Mouse (Mus musculus): ENCODE data around the gene Endou. TPM values are rescaled to one million over a fixed set of nuclear protein-coding genes. Genes with fewer than 3 reads are reported as not detected.

The Endou gene
- polyA plus RNA-seq, 1 experiment from 2014 or later: 0.23 TPM

- ATAC-seq (ENCODE audit: low FRiP score, low read depth): peak; percentile 43
- Histone ChIP-seq H3K4me3 (peak overlapping the region; percentile 35), H3K36me3 (no peaks in the 10 kb centered on the region), H3K4me1 (peaks cover 40% of the 10 kb centered on the region), H3K27me3 (replicated peaks) (peaks cover 61% of the 10 kb centered on the region), H3K9ac (peak overlapping the region; percentile 41), H3K4me2 (replicated peaks) (peak overlapping the region; percentile 74), H3K27ac (no peak overlapping the region), H3K9me3 (no peaks in the 10 kb centered on the region)
- WGBS: 4% methylated on average over 23 of the region's 23 CpGs
Measured at GRCm38 (mm10) chr15:97766594-97767279, 35.6 kb upstream of the Endou start.

- Histone ChIP-seq H3K4me2 (replicated peaks) (peak overlapping the region; percentile 74), H3K27me3 (replicated peaks) (peaks cover 65% of the 10 kb centered on the region), H3K27ac (no peak overlapping the region), H3K4me1 (peaks cover 40% of the 10 kb centered on the region), H3K4me3 (peak overlapping the region; percentile 35), H3K36me3 (no peaks in the 10 kb centered on the region), H3K9me3 (no peaks in the 10 kb centered on the region), H3K9ac (0 out of 2 replicates have a peak overlapping the region, but pooled peaks have one; percentile 41)
- ATAC-seq (ENCODE audit: low FRiP score, low read depth): peak; percentile 30; the same call in 1 of the 2 replicates
- WGBS: 12% methylated on average over 8 of the region's 8 CpGs
Measured at GRCm38 (mm10) chr15:97766194-97766593, 35.1 kb upstream of the Endou start.

GRCm38 (mm10) chr15:97765090-97765794 lies 34.1 kb upstream of the Endou start:
- Histone ChIP-seq H3K4me2 (replicated peaks) (peak overlapping the region; percentile 74), H3K9me3 (no peaks in the 10 kb centered on the region), H3K9ac (no peak overlapping the region), H3K4me3 (no peak overlapping the region), H3K27ac (no peak overlapping the region), H3K4me1 (peaks cover 40% of the 10 kb centered on the region), H3K36me3 (no peaks in the 10 kb centered on the region), H3K27me3 (replicated peaks) (peaks cover 63% of the 10 kb centered on the region)
- WGBS: 29% methylated on average over 12 of the region's 13 CpGs
- no peak for ATAC-seq (ENCODE audit: low FRiP score, low read depth)

GRCm38 (mm10) chr15:97764532-97764931 lies 33.4 kb upstream of the Endou start:
- peaks cover 57% of the 10 kb centered on the region for H3K27me3 ChIP-seq (replicated peaks)
- WGBS: 78% methylated on average over 2 of the region's 2 CpGs
- no peak overlapping the region for H3K9ac ChIP-seq
- no peaks in the 10 kb centered on the region for H3K9me3 ChIP-seq
- no peak for ATAC-seq (ENCODE audit: low FRiP score, low read depth)
- H3K4me2 ChIP-seq (replicated peaks): no peak overlapping the region
- H3K4me3 ChIP-seq: no peak overlapping the region
- no peaks in the 10 kb centered on the region for H3K36me3 ChIP-seq
- no peak overlapping the region for H3K27ac ChIP-seq
- H3K4me1 ChIP-seq: peaks cover 40% of the 10 kb centered on the region

- whole genome bisulfite sequencing: 56% methylated on average over 9 of the region's 9 CpGs
Measured at GRCm38 (mm10) chr15:97763256-97764049, 32.3 kb upstream of the Endou start.

GRCm38 (mm10) chr15:97762733-97763132 lies 31.6 kb upstream of the Endou start:
- no peaks in the 10 kb centered on the region for H3K36me3 ChIP-seq
- no peaks in the 10 kb centered on the region for H3K9me3 ChIP-seq
- H3K27me3 ChIP-seq (replicated peaks): peaks cover 40% of the 10 kb centered on the region
- peaks cover 32% of the 10 kb centered on the region for H3K4me1 ChIP-seq
- H3K4me3 ChIP-seq: no peak overlapping the region
- H3K27ac ChIP-seq: no peak overlapping the region
- H3K4me2 ChIP-seq (replicated peaks): no peak overlapping the region
- ATAC-seq (ENCODE audit: low FRiP score, low read depth): no peak
- H3K9ac ChIP-seq: no peak overlapping the region
- WGBS: 68% methylated on average over 9 of the region's 9 CpGs

More at GRCm38 (mm10) chr15:97763256-97764049, 32.3 kb upstream of the Endou start:
- no peaks in the 10 kb centered on the region for H3K9me3 ChIP-seq
- H3K27me3 ChIP-seq (replicated peaks): peaks cover 46% of the 10 kb centered on the region
- H3K4me1 ChIP-seq: peaks cover 39% of the 10 kb centered on the region
- no peak for ATAC-seq (ENCODE audit: low FRiP score, low read depth)
- no peak overlapping the region for H3K9ac ChIP-seq
- H3K4me2 ChIP-seq (replicated peaks): no peak overlapping the region
- no peak overlapping the region for H3K4me3 ChIP-seq
- no peak overlapping the region for H3K27ac ChIP-seq
- H3K36me3 ChIP-seq: no peaks in the 10 kb centered on the region

- ATAC-seq (ENCODE audit: low FRiP score, low read depth): no peak
- Histone ChIP-seq H3K9me3 (no peaks in the 10 kb centered on the region), H3K9ac (no peak overlapping the region), H3K27ac (no peak overlapping the region), H3K4me2 (replicated peaks) (no peak overlapping the region), H3K4me1 (peaks cover 19% of the 10 kb centered on the region), H3K27me3 (replicated peaks) (peaks cover 30% of the 10 kb centered on the region; the same call in 1 of the 2 replicates), H3K36me3 (no peaks in the 10 kb centered on the region), H3K4me3 (no peak overlapping the region)
- 37% methylated on average over 13 of the region's 13 CpGs for WGBS
Measured at GRCm38 (mm10) chr15:97761438-97761837, 30.3 kb upstream of the Endou start.

- no peak overlapping the region for H3K9ac ChIP-seq
- 79% methylated on average over 5 of the region's 5 CpGs for WGBS
- H3K4me2 ChIP-seq (replicated peaks): no peak overlapping the region
- H3K27me3 ChIP-seq (replicated peaks): peaks cover 33% of the 10 kb centered on the region; the same call in 1 of the 2 replicates
- no peak overlapping the region for H3K27ac ChIP-seq
- H3K4me3 ChIP-seq: no peak overlapping the region
- ATAC-seq (ENCODE audit: low FRiP score, low read depth): no peak
- H3K9me3 ChIP-seq: no peaks in the 10 kb centered on the region
- no peaks in the 10 kb centered on the region for H3K36me3 ChIP-seq
- H3K4me1 ChIP-seq: peaks cover 14% of the 10 kb centered on the region; the same call in 1 of the 2 replicates
Measured at GRCm38 (mm10) chr15:97760952-97761351, 29.8 kb upstream of the Endou start.

GRCm38 (mm10) chr15:97760006-97760405 lies 28.9 kb upstream of the Endou start:
- no peaks in the 10 kb centered on the region for H3K9me3 ChIP-seq
- no peak overlapping the region for H3K27ac ChIP-seq
- no peak overlapping the region for H3K4me2 ChIP-seq (replicated peaks)
- H3K9ac ChIP-seq: no peak overlapping the region
- no peaks in the 10 kb centered on the region for H3K36me3 ChIP-seq
- peaks cover 12% of the 10 kb centered on the region for H3K4me1 ChIP-seq
- H3K4me3 ChIP-seq: no peak overlapping the region
- ATAC-seq (ENCODE audit: low FRiP score, low read depth): no peak
- H3K27me3 ChIP-seq (replicated peaks): peaks cover 30% of the 10 kb centered on the region; the same call in 1 of the 2 replicates
- 93% methylated on average over 9 of the region's 9 CpGs for WGBS

- 48% methylated on average over 8 of the region's 8 CpGs for WGBS
- no peak for ATAC-seq (ENCODE audit: low FRiP score, low read depth)
- Histone ChIP-seq H3K4me2 (replicated peaks) (no peak overlapping the region), H3K27me3 (replicated peaks) (0 out of 2 replicates have a peak, but pooled peaks cover 9% of the 10 kb centered on the region), H3K9ac (no peak overlapping the region), H3K4me3 (no peak overlapping the region), H3K9me3 (no peaks in the 10 kb centered on the region), H3K4me1 (peaks cover 17% of the 10 kb centered on the region), H3K27ac (no peak overlapping the region), H3K36me3 (no peaks in the 10 kb centered on the region)
Measured at GRCm38 (mm10) chr15:97755361-97755760, 24.2 kb upstream of the Endou start.

GRCm38 (mm10) chr15:97754476-97754875 lies 23.3 kb upstream of the Endou start:
- 0 out of 2 replicates have a peak, but pooled peaks cover 9% of the 10 kb centered on the region for H3K27me3 ChIP-seq (replicated peaks)
- H3K9ac ChIP-seq: no peak overlapping the region
- WGBS: 64% methylated on average over 6 of the region's 6 CpGs
- H3K4me2 ChIP-seq (replicated peaks): no peak overlapping the region
- H3K4me3 ChIP-seq: no peak overlapping the region
- H3K27ac ChIP-seq: no peak overlapping the region
- H3K4me1 ChIP-seq: peaks cover 26% of the 10 kb centered on the region
- ATAC-seq (ENCODE audit: low FRiP score, low read depth): no peak
- no peaks in the 10 kb centered on the region for H3K9me3 ChIP-seq
- no peaks in the 10 kb centered on the region for H3K36me3 ChIP-seq

- Histone ChIP-seq H3K4me1 (peaks cover 35% of the 10 kb centered on the region), H3K27me3 (replicated peaks) (0 out of 2 replicates have a peak, but pooled peaks cover 9% of the 10 kb centered on the region)
- ATAC-seq (ENCODE audit: low FRiP score, low read depth): no peak
Measured at GRCm38 (mm10) chr15:97752491-97752890, 21.4 kb upstream of the Endou start.

More at GRCm38 (mm10) chr15:97752491-97752890, 21.4 kb upstream of the Endou start:
- H3K27ac ChIP-seq: no peak overlapping the region
- H3K9me3 ChIP-seq: no peaks in the 10 kb centered on the region
- H3K9ac ChIP-seq: no peak overlapping the region
- no peak overlapping the region for H3K4me3 ChIP-seq
- no peak overlapping the region for H3K4me2 ChIP-seq (replicated peaks)
- 94% methylated on average over 5 of the region's 5 CpGs for WGBS
- no peaks in the 10 kb centered on the region for H3K36me3 ChIP-seq

Data from neural tube, embryonic 12.5 days (tissue).